Mouse (Mus musculus) testis, adult 2 months (tissue): ENCODE measurements around the gene Pde4d. TPM values are rescaled to one million over a fixed set of nuclear protein-coding genes. Genes with fewer than 3 reads are reported as not detected.
A peak's percentile ranks its signal among the peaks of the same experiment; 100 is the strongest.

ENCODE experiments used
- H3K27ac ChIP-seq: fragments of 200-500 bp; 2 replicates; pipeline ENCODE4 v1.5.1; 2012; ENCODE audit warnings: low read depth, low read length; ENCODE audit not compliant: control insufficient read depth, insufficient read depth
- H3K27me3 ChIP-seq: fragments of 200-500 bp; 2 replicates; pipeline ENCODE4 v1.6.1; 2012; ENCODE audit warnings: mild to moderate bottlenecking, low read length, moderate library complexity; ENCODE audit not compliant: control insufficient read depth, insufficient read depth
- H3K36me3 ChIP-seq: fragments of 200-500 bp; 2 replicates; pipeline ENCODE4 v1.6.1; 2012; ENCODE audit warnings: mild to moderate bottlenecking, low read length; ENCODE audit not compliant: control insufficient read depth, insufficient read depth
- H3K4me1 ChIP-seq: fragments of 200-500 bp; 2 replicates; pipeline ENCODE4 v1.6.1; 2012; ENCODE audit warnings: low read length; ENCODE audit not compliant: control insufficient read depth, insufficient read depth
- H3K4me3 ChIP-seq: fragments of 200-500 bp; 2 replicates; pipeline ENCODE4 v1.5.1; 2012; ENCODE audit warnings: low read depth, mild to moderate bottlenecking, low read length, moderate library complexity, mixed read lengths; ENCODE audit not compliant: control insufficient read depth
- CTCF ChIP-seq: fragments of 200-500 bp; IDR thresholded peaks from 2 replicates; pipeline ENCODE4 v1.5.1; 2012; ENCODE audit warnings: low read depth, mild to moderate bottlenecking, inconsistent platforms, low read length, moderate library complexity; ENCODE audit not compliant: control insufficient read depth, insufficient read depth, insufficient replicate concordance
- POLR2A ChIP-seq: fragments of 200-500 bp; IDR thresholded peaks from 2 replicates; pipeline ENCODE4 v1.6.1; 2012; ENCODE audit warnings: low read depth, mild to moderate bottlenecking, inconsistent platforms, low read length, moderate library complexity; ENCODE audit not compliant: control insufficient read depth
- polyA plus RNA-seq: library from polyadenylated mRNA; depleted of rRNA; stranded (reverse); fragments of >200 nt; gene quantifications from 2 replicates; pipeline ENCODE4 v1.2.3, GENCODE M21; 2012

Gene Pde4d
- polyA plus RNA-seq, 1 experiment, result 2.1 TPM

DNA sequence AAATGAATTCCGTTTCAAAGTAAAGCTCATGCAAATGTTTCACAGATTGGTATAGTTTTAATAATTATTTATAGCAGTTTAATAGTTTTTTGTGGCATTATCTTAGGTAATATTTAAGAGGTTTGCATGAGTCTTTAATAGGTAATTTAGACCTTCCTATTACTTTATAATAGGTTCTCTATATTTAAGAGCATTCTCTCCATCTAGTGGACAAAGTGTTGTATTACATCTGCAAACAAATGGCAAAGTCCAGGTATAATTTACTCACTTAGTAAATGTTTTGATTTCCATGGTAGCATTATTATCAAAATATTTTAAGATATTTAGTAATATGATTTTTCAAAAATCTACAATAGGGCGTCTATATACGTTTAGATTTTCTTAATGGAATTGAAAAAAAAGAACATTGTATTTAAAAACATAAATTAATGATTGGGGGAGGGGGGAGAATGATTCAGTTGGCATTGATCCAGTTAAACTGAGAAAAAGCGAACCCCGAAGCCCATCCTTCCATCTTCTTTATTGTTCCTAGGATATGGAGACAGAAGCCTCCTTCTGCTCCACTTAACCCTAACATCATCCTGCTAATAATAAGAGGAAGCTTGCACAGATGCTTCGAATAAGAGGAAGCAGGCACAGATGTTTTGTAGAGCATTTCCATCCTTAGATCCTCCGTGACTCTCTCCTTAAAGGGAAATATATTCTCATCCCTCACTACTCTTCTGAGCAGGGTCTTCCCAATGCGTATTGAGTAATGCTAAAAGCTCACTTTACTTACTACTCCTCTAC, 1286.7 kb downstream of the Pde4d start:
- H3K27me3 ChIP-seq, result no peaks in the 10 kb centered on the region
- no peak for TF ChIP-seq CTCF
- no peak for TF ChIP-seq POLR2A
- no peak overlapping the region for H3K27ac ChIP-seq
- H3K36me3 ChIP-seq, result no peaks in the 10 kb centered on the region
- H3K4me1 ChIP-seq, result no peaks in the 10 kb centered on the region
- H3K4me3 ChIP-seq, result no peak overlapping the region

DNA sequence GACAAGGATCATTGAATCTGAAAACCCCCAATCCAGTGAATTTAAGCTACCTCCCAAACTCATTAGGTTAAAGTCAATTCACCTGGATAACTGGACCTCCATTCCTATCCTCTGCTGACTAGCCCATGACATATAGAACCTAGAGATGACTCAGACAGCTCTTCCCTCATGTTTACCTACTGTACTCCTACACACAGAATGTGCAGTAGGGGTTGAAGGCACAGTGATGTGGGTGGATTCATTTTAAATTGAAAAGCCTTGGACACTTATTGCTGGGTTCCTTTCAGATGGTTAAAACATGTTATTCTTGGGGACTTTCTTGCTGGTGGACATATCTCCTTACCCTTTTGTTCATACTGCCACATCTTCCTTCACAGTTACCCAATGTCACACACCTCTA, 1296.7 kb downstream of the Pde4d start:
- TF ChIP-seq CTCF (no peak), POLR2A (no peak)

DNA sequence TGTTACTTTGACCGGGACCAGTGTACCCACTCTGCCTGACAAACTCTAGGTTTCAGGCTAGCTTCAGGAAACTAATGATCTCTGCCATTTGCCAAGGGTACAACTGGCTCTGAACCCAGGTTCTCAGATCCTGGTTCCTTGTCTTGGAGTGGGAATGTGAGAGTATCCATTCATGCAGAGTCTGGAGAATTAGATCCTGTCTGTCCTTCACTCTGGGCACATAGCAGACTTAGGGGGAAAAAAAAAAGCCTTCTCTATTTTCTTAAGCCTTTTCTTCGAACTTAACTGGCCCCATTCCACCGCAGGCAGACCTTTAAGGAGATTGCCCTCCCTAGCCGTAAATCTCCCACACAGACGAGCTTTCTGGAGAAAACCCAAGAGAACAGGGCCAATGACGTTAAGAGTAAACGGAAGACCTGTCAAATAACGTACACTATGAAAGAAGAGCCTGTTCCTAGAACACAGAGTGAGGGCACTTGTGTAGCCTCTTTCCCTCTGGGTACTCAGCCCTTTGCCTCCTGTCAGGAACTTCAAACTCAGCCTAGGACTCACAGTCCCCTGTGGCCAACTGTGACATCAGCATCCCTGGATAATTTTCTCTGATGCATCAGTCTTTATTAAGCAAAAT, 1302.6 kb downstream of the Pde4d start:
- Histone ChIP-seq H3K27me3 (no peaks in the 10 kb centered on the region), H3K27ac (no peak overlapping the region), H3K4me1 (no peaks in the 10 kb centered on the region), H3K4me3 (no peak overlapping the region), H3K36me3 (no peaks in the 10 kb centered on the region)
- TF ChIP-seq POLR2A (no peak), CTCF (no peak)

More for the DNA sequence above, 1296.7 kb downstream of the Pde4d start:
- Histone ChIP-seq H3K4me1 (no peaks in the 10 kb centered on the region), H3K4me3 (no peak overlapping the region), H3K27ac (no peak overlapping the region), H3K27me3 (no peaks in the 10 kb centered on the region), H3K36me3 (no peaks in the 10 kb centered on the region)

DNA sequence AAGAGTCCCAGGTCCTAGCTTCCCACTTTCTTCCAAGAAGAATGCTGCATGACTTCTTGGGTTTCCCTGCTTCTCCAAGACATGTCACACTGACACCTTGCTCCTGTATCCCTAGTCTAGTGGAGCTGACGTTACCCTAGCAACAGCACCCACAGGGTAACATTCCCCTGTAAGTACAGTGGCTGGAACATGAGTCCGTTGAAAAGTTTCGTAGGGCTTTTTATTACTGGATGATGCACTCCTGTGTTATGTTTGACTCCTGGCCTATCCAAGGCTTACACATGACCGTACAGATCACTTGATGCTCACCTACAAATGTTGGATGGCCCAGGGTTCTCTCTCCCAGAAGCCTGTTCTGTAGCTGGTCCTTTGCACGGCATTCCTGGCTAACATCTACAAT, 1307.1 kb downstream of the Pde4d start:
- TF ChIP-seq CTCF, result no peak
- no peak for TF ChIP-seq POLR2A
- no peaks in the 10 kb centered on the region for H3K36me3 ChIP-seq
- H3K4me1 ChIP-seq, result no peaks in the 10 kb centered on the region
- no peaks in the 10 kb centered on the region for H3K27me3 ChIP-seq
- H3K27ac ChIP-seq, result no peak overlapping the region
- H3K4me3 ChIP-seq, result no peak overlapping the region

DNA sequence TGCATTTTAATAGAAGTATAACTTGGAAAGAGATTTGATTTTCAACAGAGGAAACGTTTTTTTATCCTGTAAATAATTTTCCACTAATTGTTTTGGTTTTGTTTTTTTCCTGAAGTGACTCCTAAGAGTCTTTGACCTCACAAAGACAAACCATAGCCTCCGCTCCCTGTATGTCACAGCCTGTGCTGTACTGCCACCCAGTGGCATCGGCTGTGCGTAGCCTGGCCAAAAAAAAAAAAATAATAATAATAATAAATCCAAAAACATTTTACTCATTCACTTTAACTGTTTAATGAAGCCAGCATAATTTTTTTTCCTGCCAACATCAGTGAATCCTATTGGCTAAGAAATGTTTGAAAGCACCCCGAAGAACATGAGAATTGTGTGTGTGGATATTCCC, 1309.5 kb downstream of the Pde4d start:
- H3K36me3 ChIP-seq, result no peaks in the 10 kb centered on the region

DNA sequence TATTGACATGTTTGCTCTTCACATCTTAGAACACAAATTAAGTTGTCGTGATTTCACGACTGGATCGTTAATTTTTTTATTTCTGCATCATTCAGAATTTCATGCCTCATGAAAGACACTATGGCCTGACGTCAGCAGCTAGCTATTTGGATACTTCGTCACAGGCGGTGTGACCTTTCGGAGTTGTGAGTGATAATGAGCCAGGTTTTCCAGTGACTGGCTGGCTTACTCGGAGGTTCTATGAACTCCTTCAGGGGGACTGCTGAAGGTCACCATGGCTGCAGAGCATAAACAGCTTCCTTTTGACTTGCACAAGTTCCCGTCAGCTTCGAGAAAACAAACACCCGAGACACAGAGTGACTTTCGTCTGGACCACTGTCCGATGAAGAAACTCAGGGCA, 1311.3 kb downstream of the Pde4d start:
- TF ChIP-seq POLR2A (no peak), CTCF (no peak)
- no peaks in the 10 kb centered on the region for H3K36me3 ChIP-seq

More for the DNA sequence above, 1309.5 kb downstream of the Pde4d start:
- TF ChIP-seq CTCF (peak; percentile 20; the same call in 1 of the 2 replicates), POLR2A (no peak)
- H3K27me3 ChIP-seq, result no peaks in the 10 kb centered on the region
- no peaks in the 10 kb centered on the region for H3K4me1 ChIP-seq
- H3K4me3 ChIP-seq, result no peak overlapping the region
- H3K27ac ChIP-seq, result no peak overlapping the region

DNA sequence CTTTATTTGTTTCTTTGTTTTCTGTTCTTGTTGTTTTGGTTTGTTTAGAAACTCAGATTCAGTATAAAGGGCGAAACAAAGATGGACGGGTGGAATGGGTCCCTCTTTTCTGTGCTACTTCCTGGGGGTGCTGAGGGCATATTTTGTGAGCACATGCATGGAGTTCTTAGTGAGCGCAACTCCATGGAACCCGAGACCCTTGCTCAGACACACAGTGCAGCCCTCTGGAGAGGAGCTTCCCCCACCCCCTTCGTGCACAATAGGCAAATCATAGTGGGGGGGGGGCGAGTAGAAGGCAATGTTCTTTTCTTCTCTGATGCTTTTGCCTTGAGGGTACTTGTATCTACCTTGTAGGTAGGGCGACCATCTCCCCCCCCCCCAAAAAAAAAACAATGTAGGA, 1325.0 kb downstream of the Pde4d start:
- peaks cover 6% of the 10 kb centered on the region; the same call in 1 of the 2 replicates for H3K4me1 ChIP-seq
- TF ChIP-seq CTCF (no peak), POLR2A (no peak)
- H3K4me3 ChIP-seq, result no peak overlapping the region

More for the DNA sequence above, 1311.3 kb downstream of the Pde4d start:
- Histone ChIP-seq H3K4me3 (no peak overlapping the region), H3K27me3 (no peaks in the 10 kb centered on the region), H3K27ac (no peak overlapping the region), H3K4me1 (no peaks in the 10 kb centered on the region)

More for the DNA sequence above, 1325.0 kb downstream of the Pde4d start:
- Histone ChIP-seq H3K27me3 (no peaks in the 10 kb centered on the region), H3K36me3 (no peaks in the 10 kb centered on the region), H3K27ac (no peak overlapping the region)
